Mouse (Mus musculus): ENCODE measurements around the gene Pop5.

Gene Pop5

DNA sequence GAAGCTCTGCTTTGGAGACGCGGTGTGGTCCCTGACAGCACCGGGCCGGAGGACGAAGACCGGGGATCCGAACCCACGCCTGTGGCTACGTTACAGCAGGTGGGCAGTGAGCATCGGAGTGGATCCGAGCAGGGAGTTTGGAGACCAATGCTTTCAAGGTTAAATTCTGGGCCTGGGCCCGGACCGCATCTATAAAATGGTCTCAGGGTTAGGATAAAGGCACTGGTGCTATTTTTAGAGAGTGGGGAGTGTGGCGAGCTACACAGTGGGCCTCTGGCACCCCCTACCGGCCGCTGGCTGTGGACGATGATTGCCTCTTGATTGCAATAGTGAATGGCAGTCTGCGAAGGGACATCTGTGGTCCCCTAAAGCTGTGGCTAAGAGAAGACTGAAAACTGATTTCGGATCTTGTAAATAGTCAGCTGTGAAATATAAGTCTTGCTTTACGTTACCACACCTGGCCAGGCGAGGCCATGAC, at the start of gene Pop5:
TSS of gene Pop5 (plus strand) at position 51 of the 478 bp plus-strand sequence.
- in situ Hi-C loops (cut with MboI; ENCODE audit: unreplicated experiment in 2 of 2), result loop anchor here (5.0 to 10.0 kb wide), 5 partner anchors 49 to 531 kb away; partner anchors contain the start of genes Cox6a1 (in 1 of the 2) and Tchp (in 1 of the 2)

DNA sequence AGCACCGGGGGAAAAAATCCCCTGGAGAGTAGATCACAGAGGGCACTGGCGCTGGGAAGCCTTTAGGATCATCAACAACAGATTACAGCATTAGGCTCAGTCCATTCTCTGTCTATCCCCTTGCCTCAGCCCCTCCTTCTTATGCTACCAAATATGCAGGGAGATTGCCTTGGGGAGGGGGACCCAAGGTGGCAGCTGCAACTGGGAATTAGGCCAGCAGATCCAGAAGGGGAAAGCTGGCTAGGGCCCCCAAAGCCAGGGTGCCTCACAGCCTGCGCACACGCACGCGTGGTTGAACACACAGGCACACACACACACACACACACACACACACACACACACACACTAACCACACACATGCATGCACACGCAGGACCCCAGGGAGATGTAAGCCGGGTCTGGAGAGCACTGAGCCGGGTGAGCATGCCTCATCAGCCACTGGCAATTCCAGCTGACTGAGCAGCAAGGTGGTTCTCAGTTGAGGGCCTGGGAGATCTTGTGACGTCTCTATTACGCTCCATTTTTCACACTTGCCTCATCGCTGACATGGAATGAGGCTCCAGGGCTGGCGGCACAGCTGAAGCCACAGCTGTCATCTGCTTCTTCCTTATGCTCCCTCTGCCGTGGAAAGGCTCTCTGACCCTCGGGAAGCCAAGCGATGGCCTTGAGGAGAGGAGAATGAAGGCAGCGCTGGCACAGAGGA, 49.1 kb upstream of the Pop5 start:
- in situ Hi-C loops (cut with MboI; ENCODE audit: unreplicated experiment in 2 of 2), result loop anchor here in 1 of 2 experiments (5.0 to 10.0 kb wide), 2 partner anchors 51 to 158 kb away; partner anchors contain the start of genes Cox6a1, Gatc, Pop5 and Triap1

DNA sequence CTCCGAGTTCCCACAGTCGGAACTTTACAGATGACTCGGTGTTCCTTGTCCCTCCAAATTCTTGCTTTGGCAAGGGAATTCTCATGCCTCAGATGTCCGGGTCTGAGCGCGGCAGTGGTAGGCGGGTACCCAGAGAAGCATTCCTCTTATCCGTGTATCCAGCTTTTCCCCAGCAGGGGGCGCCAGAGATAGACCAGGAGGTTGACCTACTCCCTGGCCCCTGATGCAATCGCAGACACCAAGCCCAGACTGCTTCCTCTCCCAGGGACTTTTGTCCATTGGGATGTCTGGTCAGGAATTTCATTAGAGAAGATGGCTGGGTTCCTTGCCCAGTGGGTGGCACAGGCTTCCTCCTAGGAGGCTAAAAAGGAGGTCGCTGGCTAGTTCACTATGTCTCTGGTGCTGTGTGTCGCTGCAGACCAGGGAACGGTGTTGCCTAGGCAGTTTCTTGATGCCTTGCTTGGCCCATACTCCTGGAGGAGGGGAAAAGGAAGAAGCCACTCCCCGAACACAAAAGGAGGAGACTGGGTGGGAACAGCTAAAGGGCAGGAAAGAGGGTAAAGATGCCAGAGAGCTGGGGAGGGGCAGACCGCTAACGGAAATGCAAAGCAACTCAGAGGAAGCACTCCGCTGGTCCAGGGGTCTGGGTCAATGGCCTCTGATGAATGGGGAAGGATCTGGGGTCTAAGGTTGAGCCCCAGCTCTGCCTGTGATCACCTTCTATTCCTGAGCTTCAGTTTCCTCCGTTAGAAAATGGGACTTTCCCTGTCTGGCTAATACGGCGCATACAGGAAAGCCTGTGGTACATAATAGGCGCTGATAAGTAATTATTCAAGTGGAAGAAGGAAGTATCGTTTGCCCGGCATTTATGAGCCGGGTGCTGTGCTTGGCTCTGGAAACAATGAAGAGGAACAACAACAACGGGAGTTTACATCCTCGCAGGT, 48.2 kb upstream of the Pop5 start:
- in situ Hi-C loops (cut with MboI; ENCODE audit: unreplicated experiment in 2 of 2), result loop anchor here in 1 of 2 experiments (5.0 to 10.0 kb wide), 2 partner anchors 50 to 157 kb away; partner anchors contain the start of genes Cox6a1, Gatc, Pop5 and Triap1

DNA sequence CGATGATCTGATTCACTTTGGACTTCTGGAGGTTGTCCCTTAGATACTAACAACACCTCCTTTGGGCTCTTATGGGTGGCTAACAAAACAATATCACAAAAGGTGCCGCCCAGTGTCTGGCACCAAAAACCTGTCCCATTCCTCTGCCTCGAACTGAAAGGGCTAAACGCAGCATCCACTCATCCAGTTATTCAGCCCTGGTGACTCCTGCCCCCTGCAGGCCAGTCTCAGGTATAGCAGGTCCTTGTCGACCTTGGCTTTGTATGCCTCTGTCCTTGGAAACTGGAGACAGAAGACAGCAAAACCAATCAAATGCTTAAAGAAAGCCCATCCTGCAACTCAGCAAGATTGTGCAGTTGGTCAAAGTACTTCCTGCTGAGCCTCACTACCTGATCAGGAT, 46.8 kb upstream of the Pop5 start:
- in situ Hi-C loops (cut with MboI; ENCODE audit: unreplicated experiment in 2 of 2), result loop anchor here in 1 of 2 experiments (5.0 to 10.0 kb wide), 2 partner anchors 48 to 156 kb away; partner anchors contain the start of genes Cox6a1, Gatc, Pop5 and Triap1

DNA sequence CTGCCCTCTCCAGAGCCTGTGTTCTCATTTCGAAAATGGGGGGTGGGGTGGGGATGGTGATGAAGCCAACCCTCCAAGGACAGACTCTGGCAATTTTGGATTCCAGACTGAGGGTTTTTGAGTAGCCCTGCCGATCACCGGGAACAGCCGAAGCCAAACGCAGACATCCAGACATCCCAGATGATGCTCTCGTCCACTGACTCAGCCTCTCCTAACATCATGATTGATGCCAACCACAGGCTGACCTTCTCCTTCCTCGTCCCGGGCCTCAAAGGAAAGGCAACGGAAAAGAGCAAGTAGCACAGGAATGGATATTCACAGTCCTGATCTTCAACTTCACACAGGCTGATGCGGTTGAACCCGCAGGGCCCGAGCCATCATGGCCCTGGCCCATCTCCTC, 45.6 kb upstream of the Pop5 start:
- in situ Hi-C loops (cut with MboI; ENCODE audit: unreplicated experiment in 2 of 2), result no loop called here

DNA sequence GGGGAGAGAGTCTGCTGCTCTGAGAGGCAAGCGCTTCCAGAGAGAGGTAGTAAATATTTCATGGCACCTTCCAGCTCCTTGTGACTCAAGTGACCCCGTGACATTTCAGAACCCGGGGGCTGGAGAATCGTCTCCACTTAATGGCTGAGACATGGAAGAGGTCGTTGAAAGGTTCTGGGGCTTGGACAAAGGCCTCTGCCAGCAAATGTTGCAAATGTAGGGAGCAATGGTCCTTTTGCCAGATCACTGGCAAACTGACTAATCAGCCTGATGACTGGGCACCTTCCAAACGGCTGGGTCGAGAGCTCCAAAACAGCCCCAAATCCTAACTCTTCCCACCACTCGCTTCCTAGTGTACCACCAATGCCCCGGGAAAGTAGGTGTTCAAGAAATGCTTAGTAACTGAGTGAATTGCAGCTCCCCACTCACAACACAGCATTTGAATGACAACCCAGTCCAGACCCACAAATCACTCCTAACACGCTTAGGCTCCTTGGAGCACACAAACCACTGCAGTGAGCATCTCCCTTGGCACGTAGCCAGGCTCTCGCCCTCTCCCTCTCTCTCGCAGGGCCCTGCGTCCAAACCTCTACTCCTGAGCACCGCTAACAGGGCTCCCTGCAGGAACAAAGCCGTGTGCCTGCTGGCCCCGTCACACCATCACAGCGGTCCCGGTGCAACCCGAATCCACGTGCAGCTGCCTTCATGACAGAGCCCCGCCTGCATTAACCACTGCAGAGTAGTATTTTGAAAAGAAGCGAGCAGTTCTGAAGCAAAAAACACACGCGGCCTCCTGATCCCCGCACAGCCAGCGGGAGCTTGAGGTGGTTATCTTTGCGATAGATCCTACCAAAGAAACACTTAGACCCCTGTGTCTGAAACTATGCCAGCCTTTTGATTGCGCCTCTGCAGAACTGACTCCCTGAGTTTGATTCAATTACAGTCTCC, 43.5 kb upstream of the Pop5 start:
- in situ Hi-C loops (cut with MboI; ENCODE audit: unreplicated experiment in 2 of 2), result no loop called here

DNA sequence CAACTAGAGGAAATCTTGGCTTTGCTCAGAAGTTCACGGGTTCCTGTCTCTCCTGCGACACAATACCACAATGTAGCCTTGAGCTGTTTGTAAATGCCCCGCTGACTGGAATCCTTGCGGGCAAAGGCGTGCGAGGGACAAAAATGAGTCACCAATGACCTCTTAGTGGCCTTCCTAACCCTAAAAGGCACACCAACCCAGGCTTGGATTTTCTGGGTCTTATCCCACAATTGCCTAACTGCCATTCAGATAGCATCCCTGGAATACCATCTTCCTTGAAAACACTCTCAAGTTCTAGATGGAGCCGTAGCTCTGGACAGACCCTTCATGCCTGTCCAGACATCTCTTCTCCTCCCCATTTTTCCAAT, 42.8 kb upstream of the Pop5 start:
- in situ Hi-C loops (cut with MboI; ENCODE audit: unreplicated experiment in 2 of 2), result no loop called here

DNA sequence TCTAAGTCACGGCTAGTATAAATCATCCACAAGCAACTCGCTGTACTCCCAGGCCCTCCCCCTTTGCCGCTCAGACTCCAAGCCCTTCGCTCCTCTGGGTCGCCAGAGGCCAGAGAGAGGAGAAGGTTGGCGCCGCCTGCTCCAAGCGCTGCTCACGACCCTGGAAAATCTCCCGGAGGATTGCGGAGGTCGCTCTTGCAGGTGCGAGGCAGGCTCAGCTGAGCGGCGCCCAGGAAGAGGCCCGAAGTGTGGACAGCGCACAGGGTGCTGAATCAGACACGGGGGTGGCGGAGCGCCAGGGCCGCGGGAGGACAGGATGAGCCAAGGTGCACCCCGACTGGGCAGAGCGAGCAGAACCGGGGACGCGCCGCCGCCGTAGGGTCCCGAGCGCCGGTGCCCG, 42.4 kb upstream of the Pop5 start:
- in situ Hi-C loops (cut with MboI; ENCODE audit: unreplicated experiment in 2 of 2), result no loop called here

DNA sequence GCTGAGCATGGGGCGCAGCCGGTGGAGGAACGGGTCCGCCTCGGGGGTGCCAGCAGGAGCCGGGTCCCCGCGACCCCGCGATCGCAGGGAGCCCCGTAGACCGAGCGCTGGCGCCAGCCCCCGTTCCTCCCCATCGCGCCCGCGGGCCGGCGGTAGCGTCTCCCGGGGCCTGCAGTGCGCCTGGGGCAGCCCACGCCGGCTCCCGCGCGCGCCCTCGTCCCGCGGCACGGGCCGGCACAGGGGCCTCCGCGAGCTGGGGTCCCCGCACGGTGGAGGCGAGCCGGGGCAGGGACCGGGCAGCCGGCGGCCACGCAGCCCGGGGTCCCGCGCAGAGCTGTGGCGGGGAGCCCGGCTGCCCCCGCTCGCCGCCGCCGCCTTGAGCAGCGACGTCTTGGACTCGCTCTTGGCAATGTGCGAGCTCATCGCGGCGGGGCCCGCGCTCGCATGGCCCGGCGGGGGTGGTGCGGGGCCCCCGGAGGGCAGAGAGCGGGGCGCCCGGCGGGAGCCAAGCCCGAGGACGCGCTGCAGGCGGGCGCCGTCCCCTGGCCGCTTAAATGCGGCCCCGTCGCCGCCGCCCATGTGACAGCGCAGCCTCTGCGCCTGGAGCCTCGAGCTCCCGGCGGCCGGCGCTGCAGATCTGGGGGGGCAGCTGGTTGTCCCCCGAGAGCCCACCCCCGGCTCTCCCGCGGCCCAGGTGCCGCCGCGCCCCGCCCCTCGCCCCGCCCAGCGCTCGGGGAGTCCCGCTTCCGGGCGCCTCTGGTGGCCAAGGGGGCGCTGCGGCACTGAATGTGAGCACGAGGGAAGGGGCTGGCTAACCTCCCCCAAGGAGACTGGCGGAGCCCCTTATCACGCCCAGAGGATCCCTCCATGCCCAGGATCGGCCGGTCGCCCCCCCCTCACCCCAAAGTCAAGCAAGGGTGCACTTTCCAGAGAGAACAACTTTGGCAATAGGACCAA, 41.7 kb upstream of the Pop5 start, which contains the start of gene Cabp1:
TSS of gene Cabp1 (minus strand) at position 713 of the 957 bp plus-strand sequence.
- in situ Hi-C loops (cut with MboI; ENCODE audit: unreplicated experiment in 2 of 2), result no loop called here

DNA sequence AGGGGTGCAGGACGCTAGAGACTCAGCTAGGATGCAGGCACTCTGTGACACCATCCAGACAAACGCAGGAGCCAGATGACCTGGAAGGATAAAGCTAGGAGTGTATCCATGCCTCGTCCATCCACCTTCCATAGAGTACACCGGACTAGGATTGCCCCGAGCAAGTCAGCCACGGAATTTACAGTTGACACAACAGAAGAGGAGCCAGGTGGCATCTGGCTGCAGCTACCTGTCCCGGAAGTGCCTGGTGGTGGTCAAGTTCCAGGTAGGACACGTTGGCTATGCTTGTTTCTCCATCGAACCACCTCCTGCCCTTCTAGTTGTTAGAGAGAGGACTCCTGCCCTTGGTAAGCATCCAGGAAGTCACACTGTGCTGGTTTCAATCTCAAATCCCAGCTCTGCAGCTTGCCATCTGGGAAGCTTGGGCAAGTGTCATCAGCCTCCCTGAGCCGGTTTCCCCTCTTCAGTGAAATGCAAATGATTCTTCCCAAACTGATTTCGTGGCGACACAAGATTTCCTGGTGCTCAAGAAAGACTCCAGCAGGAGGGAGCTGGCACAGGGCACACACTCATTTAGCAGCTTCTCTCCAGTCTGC, 40.9 kb upstream of the Pop5 start:
- in situ Hi-C loops (cut with MboI; ENCODE audit: unreplicated experiment in 2 of 2), result no loop called here

DNA sequence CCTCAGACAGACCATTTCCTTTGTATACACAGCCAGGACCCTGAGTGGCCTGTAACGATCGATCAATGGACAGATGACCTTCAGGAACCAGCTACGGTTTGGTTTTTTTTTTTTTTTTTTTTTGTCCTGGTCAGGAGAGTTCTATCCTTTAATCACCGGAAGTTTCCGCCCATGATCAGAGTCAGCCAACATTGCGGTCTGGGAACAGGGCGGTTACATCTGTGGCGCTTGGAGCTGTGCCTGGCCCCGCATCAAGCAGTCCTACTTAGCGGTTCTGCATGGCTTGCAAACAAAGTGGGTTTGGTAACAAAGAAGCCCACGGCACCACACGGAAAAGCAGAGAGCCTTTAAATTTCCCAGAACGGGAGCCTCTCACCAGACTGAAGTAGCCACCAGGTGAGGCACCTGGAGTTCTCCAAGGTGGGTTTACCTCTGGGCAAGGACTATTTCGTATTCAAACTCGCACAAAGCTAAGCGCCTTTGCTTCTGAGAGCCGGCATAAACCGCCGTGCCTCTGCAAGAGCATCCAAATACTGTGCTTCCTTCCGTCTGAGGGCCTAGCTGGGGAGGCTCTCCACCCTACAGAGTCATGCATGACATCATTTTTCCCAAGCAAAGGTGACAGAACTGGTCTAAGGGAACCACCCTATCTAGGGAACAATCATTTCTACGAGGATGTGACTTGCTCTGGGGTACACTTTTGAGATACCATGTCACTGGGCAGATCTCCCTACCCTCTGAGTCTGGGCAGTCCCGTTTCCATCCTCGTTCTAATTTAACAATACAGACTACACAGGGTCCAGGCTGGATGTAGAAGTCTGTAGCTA, 31.7 kb upstream of the Pop5 start:
- in situ Hi-C loops (cut with MboI; ENCODE audit: unreplicated experiment in 2 of 2), result no loop called here

DNA sequence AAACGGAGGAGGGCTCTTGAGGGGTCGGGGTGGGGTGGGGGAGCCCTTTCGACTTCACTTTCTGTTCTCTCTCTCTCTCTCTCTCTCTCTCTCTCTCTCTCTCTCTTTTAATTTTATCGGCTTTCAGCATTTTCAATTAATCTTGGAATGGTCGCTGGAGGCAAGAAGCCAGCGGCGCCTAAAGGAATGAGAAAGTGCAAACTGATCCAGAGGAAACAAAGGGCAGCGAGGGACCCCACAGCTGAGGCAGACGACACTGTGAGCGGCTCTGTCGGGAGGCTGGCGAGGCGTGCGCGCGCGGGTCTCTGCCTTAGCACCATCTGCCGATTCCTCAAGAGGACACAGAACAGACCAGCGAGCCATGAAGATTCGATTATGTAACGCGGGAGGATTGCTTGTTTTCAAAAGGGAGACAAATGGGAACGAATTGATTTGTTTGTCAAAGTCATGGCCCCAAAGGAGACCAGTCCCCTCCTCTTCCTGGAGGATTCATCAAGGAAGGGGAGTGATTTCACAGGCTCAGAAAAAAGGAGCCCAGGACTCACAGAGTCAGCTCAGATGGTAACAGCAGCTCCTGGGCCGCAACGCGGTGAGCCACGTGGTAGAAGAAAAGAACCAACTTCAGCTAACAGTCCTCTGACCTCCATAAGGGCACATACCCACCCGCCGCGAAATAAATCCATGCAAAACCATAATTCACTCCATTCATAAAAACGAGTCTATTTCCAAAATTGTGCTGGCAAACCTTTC, 30.9 kb upstream of the Pop5 start:
- in situ Hi-C loops (cut with MboI; ENCODE audit: unreplicated experiment in 2 of 2), result no loop called here

DNA sequence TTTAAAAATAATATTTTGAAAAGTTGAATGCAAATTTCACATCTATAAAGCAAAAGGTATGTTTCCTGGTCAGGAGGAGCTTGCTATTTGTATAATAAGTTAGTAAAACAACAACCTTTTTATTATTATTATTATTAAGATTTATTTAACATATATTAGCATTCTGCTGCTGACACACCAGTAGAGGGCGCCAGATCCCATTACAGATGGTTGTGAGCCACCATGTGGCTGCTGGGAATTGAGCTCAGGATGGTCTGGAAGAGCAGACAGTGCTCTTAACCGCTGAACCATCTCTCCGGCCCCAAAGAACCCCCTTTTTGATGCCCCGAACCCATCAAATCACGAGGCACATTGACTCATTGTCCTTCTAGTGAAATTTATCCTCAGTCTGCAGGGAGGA, 28.4 kb upstream of the Pop5 start:
- in situ Hi-C loops (cut with MboI; ENCODE audit: unreplicated experiment in 2 of 2), result no loop called here

DNA sequence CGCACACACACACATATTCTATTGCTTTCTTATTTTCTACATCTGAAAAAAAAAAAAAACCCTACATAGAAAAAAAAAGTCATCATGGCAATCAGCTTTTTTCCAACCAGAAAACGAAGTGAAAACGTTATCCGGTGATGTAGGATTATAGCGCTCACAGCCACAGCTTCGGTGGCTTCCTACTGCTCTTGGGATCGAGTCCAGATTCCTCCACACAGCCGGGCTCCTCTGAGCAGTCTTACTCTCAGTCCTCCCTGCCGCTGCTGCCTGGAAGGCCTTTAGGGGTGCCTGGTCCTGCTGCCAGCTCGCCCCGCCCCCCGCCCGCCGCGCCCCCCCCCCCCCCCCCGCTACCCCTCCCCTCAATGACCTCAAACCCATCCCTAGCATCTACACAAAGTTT, 27.7 kb upstream of the Pop5 start:
- in situ Hi-C loops (cut with MboI; ENCODE audit: unreplicated experiment in 2 of 2), result no loop called here

DNA sequence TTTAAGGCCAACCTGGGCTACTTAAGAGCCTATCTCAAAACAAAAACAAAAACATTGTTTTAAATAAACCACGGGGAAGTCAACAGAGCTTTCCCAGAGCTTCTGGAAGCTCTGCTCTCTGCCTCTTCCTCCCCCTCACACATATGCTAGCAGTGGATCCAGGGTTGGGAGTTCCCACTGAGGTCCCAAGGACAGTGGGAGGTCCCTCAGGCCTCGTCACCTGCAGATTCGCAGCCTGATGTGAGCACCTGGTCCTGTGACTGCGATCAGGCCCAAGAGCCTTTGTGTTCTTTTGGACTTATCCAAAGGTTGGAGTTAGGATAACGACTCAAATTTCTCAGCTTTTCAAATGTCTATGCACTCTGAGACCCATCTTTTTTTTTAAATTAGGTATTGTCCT, 27.0 kb upstream of the Pop5 start:
- in situ Hi-C loops (cut with MboI; ENCODE audit: unreplicated experiment in 2 of 2), result no loop called here

DNA sequence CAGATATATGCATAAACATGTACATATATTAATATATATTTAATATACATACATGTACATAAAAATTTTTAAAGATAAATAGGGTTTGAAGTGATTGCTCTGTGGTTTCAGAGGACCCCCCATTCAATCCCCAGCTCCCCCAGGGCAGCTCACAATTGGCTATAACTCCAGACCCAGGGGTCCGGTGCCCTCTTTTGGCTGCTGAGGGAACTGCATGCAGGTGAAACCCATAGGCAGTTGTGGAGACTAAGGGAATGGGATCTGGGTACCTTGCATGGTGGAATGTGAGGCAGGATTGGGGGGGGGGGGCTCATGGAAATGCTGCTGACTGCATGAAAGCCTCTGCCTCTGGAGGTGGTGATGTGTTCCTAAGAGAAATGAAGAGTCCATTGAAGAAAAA, 25.3 kb upstream of the Pop5 start:
- in situ Hi-C loops (cut with MboI; ENCODE audit: unreplicated experiment in 2 of 2), result no loop called here

DNA sequence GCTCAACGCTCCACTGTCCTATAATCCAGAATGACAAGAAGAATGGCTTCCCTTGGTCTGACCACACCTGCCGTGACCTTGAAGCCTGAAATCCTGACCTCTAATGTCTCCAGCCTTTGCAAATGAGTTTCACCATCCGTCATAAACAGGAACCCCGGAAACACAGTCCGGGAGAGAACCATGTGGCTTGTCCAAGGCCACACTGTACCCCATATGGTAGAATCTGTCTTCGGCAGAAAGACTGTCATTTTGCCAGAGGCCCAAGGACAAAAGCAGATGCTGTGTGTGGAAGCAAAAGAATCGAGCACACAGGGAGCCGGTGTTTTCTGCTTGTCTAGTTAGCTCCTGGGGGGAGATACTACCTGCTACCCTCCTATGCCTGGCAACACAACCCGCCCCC, 23.2 kb upstream of the Pop5 start:
- in situ Hi-C loops (cut with MboI; ENCODE audit: unreplicated experiment in 2 of 2), result no loop called here

All from v-Abl transformed pro-B cells (cell line).